Mouse (Mus musculus) small intestine, adult 2 months (tissue): ENCODE results near the gene Adprm.
A peak's percentile ranks its signal among the peaks of the same experiment; 100 is the strongest.

Source experiments
- CTCF ChIP-seq: fragments of 200-500 bp; IDR thresholded peaks from 2 replicates; pipeline ENCODE4 v1.5.1; 2012; ENCODE audit warnings: low read depth, mild to moderate bottlenecking, control low read depth, inconsistent platforms, low read length, moderate library complexity, mixed read lengths; ENCODE audit not compliant: insufficient replicate concordance, insufficient read length; ENCODE audit errors: extremely low read depth
- POLR2A ChIP-seq: fragments of 200-500 bp; IDR thresholded peaks from 2 replicates; pipeline ENCODE4 v1.6.1; 2012; ENCODE audit warnings: low read depth, mild to moderate bottlenecking, control low read depth, inconsistent platforms, low read length, moderate library complexity

- peak; percentile 93 for TF ChIP-seq POLR2A
- peak; percentile 88 for TF ChIP-seq CTCF
These were observed 27.4 kb downstream of the Adprm start, which contains the start of gene Tmem220 for GRCm38 (mm10) chr11:67024867-67025477.
